Mouse (Mus musculus) adrenal gland, adult 18-20 months (tissue): ENCODE data around the gene Myd88. TPM values are rescaled to one million over a fixed set of nuclear protein-coding genes. Genes with fewer than 3 reads are reported as not detected.

Experiments used
- DNase-seq, 2 experiments: peaks; one replicate each; pipeline ENCODE4 v3.0.0; 2021 to 2022; ENCODE audit warnings: low spot score in 2 of 2
- total RNA-seq, 2 experiments: library from RNA; stranded (reverse); gene quantifications; 1 replicate in 1 of 2; 2 replicates in 1 of 2; pipeline ENCODE4 v1.2.3; 2021

Myd88 gene
- total RNA-seq, 2 experiments from 2014 or later: 28.0 to 30.3 TPM

- DNase-seq: no peak
Observed at GRCm38 (mm10) chr9:119298563-119298962, 42.6 kb downstream of the Myd88 start.

- no peak for DNase-seq
Observed at GRCm38 (mm10) chr9:119297696-119298095, 43.5 kb downstream of the Myd88 start.

GRCm38 (mm10) chr9:119290791-119291190, 50.4 kb downstream of the Myd88 start:
- no peak for DNase-seq

Other genes with a start within 250 kb of the Myd88 start
- 10 to 100 TPM in 1 of 2 experiments, 1 to 10 TPM in 1; 7.0 to 10.9 TPM for gene Plcd1, start 247.9 kb downstream of the Myd88 start, total RNA-seq
- 1 to 10 TPM; 1.6 to 3.3 TPM for gene Dlec1, start 238.9 kb downstream of the Myd88 start, total RNA-seq
- gene Acaa1b, start 184.3 kb downstream of the Myd88 start, total RNA-seq: 10 to 100 TPM; 18.4 to 21.4 TPM
- gene Gm47289, start 182.2 kb downstream of the Myd88 start, total RNA-seq: not detected
- gene Slc22a13, start 132.3 kb downstream of the Myd88 start, total RNA-seq: not detected
- 10 to 100 TPM; 30.7 to 35.3 TPM for gene Oxsr1, start 19.0 kb downstream of the Myd88 start, total RNA-seq
- 100 to 1,000 TPM; 119 to 124 TPM for gene Acaa1a, start 1.7 kb downstream of the Myd88 start, total RNA-seq
- 1 to 10 TPM; 1.1 TPM for gene Xylb, start 16.0 kb upstream of the Myd88 start, total RNA-seq
- gene Slc22a14, start 24.1 kb upstream of the Myd88 start, total RNA-seq: not detected
- gene Acvr2b, start 60.7 kb upstream of the Myd88 start, total RNA-seq: 1 to 10 TPM; 4.8 to 5.0 TPM
- gene Exog, start 103.5 kb upstream of the Myd88 start, total RNA-seq: 1 to 10 TPM; 2.9 to 4.0 TPM
- gene Scn5a, start 237.6 kb upstream of the Myd88 start, total RNA-seq: under 1 TPM; 0.06 to 0.07 TPM